Mouse (Mus musculus): Measurements from ENCODE around the gene Stx4a.
"Not testable (repeated sequence)": the region's sequence is repeated elsewhere in the genome, so short reads cannot be mapped to it uniquely, and the experiment has no call there.

Stx4a gene

GRCm38 (mm10) chr7:127814241-127814921 lies 9.7 kb upstream of the Stx4a start:
- DNase-seq (ENCODE audit: low spot score in 2 of 2): no peak

- DNase-seq (ENCODE audit: low spot score in 2 of 2): no peak
These were observed 8.9 kb upstream of the Stx4a start for GRCm38 (mm10) chr7:127815116-127815665.

GRCm38 (mm10) chr7:127815954-127816821 lies 7.9 kb upstream of the Stx4a start:
- DNase-seq (ENCODE audit: low spot score in 2 of 2): peak; percentile 17

- DNase-seq (ENCODE audit: low spot score in 2 of 2): no peak
These were observed 7.0 kb upstream of the Stx4a start for GRCm38 (mm10) chr7:127817053-127817452.

GRCm38 (mm10) chr7:127817776-127818175 lies 6.3 kb upstream of the Stx4a start:
- no peak for DNase-seq (ENCODE audit: low spot score in 2 of 2)

GRCm38 (mm10) chr7:127820836-127821509 lies 3.1 kb upstream of the Stx4a start:
- DNase-seq (ENCODE audit: low spot score in 2 of 2): no peak

GRCm38 (mm10) chr7:127822494-127822893 lies 1.6 kb upstream of the Stx4a start:
- DNase-seq (ENCODE audit: low spot score in 2 of 2): no peak

- no peak for DNase-seq (ENCODE audit: low spot score in 2 of 2)
These were observed 590 bp upstream of the Stx4a start for GRCm38 (mm10) chr7:127823236-127824171.

GRCm38 (mm10) chr7:127835550-127835949 lies 11.5 kb downstream of the Stx4a start:
- no peak for DNase-seq (ENCODE audit: low spot score in 2 of 2)

- no peak for DNase-seq (ENCODE audit: low spot score in 2 of 2)
These were observed 13.4 kb downstream of the Stx4a start for GRCm38 (mm10) chr7:127837473-127837872.

GRCm38 (mm10) chr7:127837878-127838277 lies 13.8 kb downstream of the Stx4a start:
- not testable (repeated sequence) for DNase-seq (ENCODE audit: low spot score in 2 of 2)

GRCm38 (mm10) chr7:127840031-127840430 lies 15.9 kb downstream of the Stx4a start:
- not testable (repeated sequence) for DNase-seq (ENCODE audit: low spot score in 2 of 2)

GRCm38 (mm10) chr7:127840886-127841285 lies 16.8 kb downstream of the Stx4a start:
- peak; percentile 38 to 48 for DNase-seq (ENCODE audit: low spot score in 2 of 2)

GRCm38 (mm10) chr7:127841340-127842000 lies 17.4 kb downstream of the Stx4a start:
- DNase-seq (ENCODE audit: low spot score in 2 of 2): peak; percentile 90 to 92

GRCm38 (mm10) chr7:127842001-127842718 lies 18.1 kb downstream of the Stx4a start:
- DNase-seq (ENCODE audit: low spot score in 2 of 2): peak; percentile 82 to 86

- no peak for DNase-seq (ENCODE audit: low spot score in 2 of 2)
These were observed 26.1 kb downstream of the Stx4a start for GRCm38 (mm10) chr7:127849973-127850875.

- DNase-seq (ENCODE audit: low spot score in 2 of 2): no peak
These were observed 26.8 kb downstream of the Stx4a start for GRCm38 (mm10) chr7:127850906-127851305.

GRCm38 (mm10) chr7:127858258-127858657 lies 34.2 kb downstream of the Stx4a start:
- no peak for DNase-seq (ENCODE audit: low spot score in 2 of 2)

GRCm38 (mm10) chr7:127866434-127866833 lies 42.3 kb downstream of the Stx4a start:
- no peak for DNase-seq (ENCODE audit: low spot score in 2 of 2)
